Mouse (Mus musculus): Measurements from ENCODE around the gene Wwc1. TPM values are rescaled to one million over a fixed set of nuclear protein-coding genes. Genes with fewer than 3 reads are reported as not detected.
"Not testable (repeated sequence)": the region's sequence is repeated elsewhere in the genome, so short reads cannot be mapped to it uniquely, and the experiment has no call there.

The Wwc1 gene
- polyA plus RNA-seq, 1 experiment from 2014 or later = 13.2 TPM

DNA sequence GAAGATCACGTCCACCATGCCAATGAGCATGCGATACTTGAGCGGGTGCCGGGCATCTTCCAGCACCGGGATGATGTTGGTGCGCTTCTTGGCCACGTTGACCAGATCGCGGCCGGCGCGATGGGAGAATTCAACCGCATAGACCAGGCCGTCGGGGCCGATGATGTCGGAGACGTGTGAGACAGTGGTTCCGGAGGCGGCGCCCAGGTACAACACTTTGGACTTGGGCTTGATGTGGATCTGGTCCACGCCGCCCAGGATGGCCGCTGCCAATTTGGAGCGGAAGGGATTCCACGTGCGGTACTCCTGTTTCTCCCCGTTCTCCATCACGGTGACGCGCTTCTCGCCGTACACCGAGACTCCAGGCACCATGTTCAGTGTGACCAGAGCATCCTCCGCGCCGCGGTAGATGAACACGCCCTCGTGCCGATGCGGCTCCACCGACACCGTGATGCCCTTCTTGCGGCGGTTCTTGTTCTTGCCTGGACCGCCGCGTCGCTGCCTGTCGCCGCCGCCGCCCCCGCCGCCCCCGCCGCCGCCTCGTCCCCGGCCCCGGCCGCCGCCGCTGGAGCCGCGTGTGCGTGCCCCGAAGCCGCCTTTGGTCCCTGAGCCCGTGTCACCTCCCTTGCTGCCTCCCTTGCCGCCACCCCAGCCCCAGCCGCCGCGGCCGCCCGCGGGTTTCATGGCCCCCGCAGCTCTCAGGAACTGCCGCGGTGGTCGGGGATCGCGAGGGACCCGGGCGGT is 182.4 kb downstream of the Wwc1 start:
- WGBS = under 1% methylated on average over 79 of the region's 86 CpGs

DNA sequence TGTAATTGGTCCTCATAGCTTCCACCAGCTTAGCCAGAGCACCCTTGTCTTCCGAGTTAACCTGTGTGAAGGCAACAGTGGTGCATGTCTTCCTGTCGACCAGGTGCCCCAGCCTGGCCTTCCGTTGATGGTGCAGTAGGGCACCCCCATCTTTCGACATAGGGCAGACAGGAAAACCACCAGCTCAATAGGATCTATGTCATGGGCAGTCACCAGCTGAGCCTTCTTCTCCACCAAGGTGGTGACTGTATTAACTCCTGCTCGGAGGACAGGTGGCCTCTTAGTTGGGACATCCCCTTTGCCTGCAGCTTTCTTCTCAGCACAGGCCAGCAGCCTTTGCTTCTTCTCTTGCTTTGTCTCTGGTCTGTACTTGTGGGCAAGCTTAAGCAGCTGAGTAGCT is 187.5 kb downstream of the Wwc1 start:
- H3K9ac ChIP-seq; H3K27ac ChIP-seq; H3K4me2 ChIP-seq; H3K36me3 ChIP-seq (replicated peaks); H3K9me3 ChIP-seq; H3K27me3 ChIP-seq (replicated peaks); H3K4me3 ChIP-seq; ATAC-seq (replicated peaks): not testable (repeated sequence)
- H3K4me1 ChIP-seq = peaks cover 15% of the 10 kb centered on the region
- WGBS = 74% methylated on average over 5 of the region's 5 CpGs

More for the DNA sequence above, 182.4 kb downstream of the Wwc1 start:
- Histone ChIP-seq H3K27me3 (replicated peaks) (peaks cover 17% of the 10 kb centered on the region), H3K9me3 (no peaks in the 10 kb centered on the region), H3K9ac (peak overlapping the region; percentile 80), H3K27ac (peak overlapping the region; percentile 91), H3K4me1 (peaks cover 22% of the 10 kb centered on the region), H3K36me3 (replicated peaks) (no peaks in the 10 kb centered on the region), H3K4me3 (peak overlapping the region; percentile 71), H3K4me2 (peak overlapping the region; percentile 85)
- ATAC-seq (replicated peaks) = peak; percentile 84

DNA sequence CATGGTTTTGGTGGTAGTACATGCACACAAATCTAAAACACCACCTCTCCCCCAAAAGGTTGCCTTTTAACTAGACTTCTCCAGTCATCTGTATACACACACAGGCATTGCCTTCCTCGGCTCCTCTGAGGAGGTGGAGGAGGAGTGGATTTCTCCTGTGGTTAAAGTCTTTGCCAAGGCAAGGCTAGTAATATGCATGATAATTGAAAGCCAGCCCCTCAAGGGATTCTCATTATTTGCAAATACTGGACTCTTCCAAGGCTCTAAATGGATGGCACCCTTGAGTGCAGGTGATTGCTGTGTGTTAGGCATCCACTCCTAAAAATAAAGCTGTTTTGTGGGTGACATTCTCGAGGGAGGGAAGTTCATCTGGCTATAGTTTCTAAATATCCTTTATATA is 191.9 kb downstream of the Wwc1 start:
- H3K27ac ChIP-seq = no peak overlapping the region
- H3K4me3 ChIP-seq = no peak overlapping the region
- H3K4me2 ChIP-seq = no peak overlapping the region
- no peaks in the 10 kb centered on the region for H3K4me1 ChIP-seq
- H3K9ac ChIP-seq = no peak overlapping the region
- no peaks in the 10 kb centered on the region for H3K27me3 ChIP-seq (replicated peaks)
- peaks cover 24% of the 10 kb centered on the region for H3K36me3 ChIP-seq (replicated peaks)
- WGBS = 56% methylated on average over 2 of the region's 2 CpGs
- peaks cover 2% of the 10 kb centered on the region; the same call in 1 of the 2 replicates for H3K9me3 ChIP-seq
- ATAC-seq (replicated peaks) = no peak

Other genes starting within 250 kb of the Wwc1 start
- gene Pank3, start 211.0 kb downstream of the Wwc1 start, polyA plus RNA-seq (2015; fragmentation: Nextera tagmentation; extraction: Ambion mirVana) = 19.5 and 20.7 TPM in 2 replicates
- gene Fbll1, start 181.6 kb downstream of the Wwc1 start, polyA plus RNA-seq (2015; fragmentation: Nextera tagmentation; extraction: Ambion mirVana) = 25.1 and 25.8 TPM in 2 replicates
- gene Rars, start 146.0 kb downstream of the Wwc1 start, polyA plus RNA-seq (2015; fragmentation: Nextera tagmentation; extraction: Ambion mirVana) = 68.2 and 68.6 TPM in 2 replicates

Data from midbrain, embryonic 15.5 days (tissue).